Mouse (Mus musculus): ENCODE measurements around the gene Adcy4.

Gene Adcy4

GRCm38 (mm10) chr14:55719737-55720136 is 64.2 kb downstream of the Adcy4 start:
- DNase-seq (ENCODE audit: low spot score): no peak

All from urinary bladder, postnatal 14 days (tissue).